Mouse (Mus musculus) liver, embryonic 16.5 days (tissue): ENCODE data around the gene Dhrs11. TPM values are rescaled to one million over a fixed set of nuclear protein-coding genes. Genes with fewer than 3 reads are reported as not detected.

ENCODE experiments used
- ATAC-seq: fragments of 200-750 bp; cut with Nextera tagmentation; 2 replicates; pipeline ENCODE4 v1.8.0; 2017; ENCODE audit warnings: low read depth, mild to moderate bottlenecking, moderate number of reproducible peaks, moderate library complexity
- H3K27ac ChIP-seq: fragments of 300-500 bp; sonication (generic); 2 replicates; pipeline ENCODE4 v1.5.1; 2014; ENCODE audit warnings: mild to moderate bottlenecking, low read length
- H3K27me3 ChIP-seq: fragments of 300-500 bp; sonication (generic); 2 replicates; pipeline ENCODE4 v1.6.1; 2014; ENCODE audit warnings: low read depth, low read length, mixed read lengths; ENCODE audit not compliant: control insufficient read depth, insufficient read depth
- H3K36me3 ChIP-seq: fragments of 300-500 bp; sonication (generic); 2 replicates; pipeline ENCODE4 v1.6.1; 2014; ENCODE audit warnings: mild to moderate bottlenecking; ENCODE audit not compliant: control insufficient read depth, insufficient read depth
- H3K4me1 ChIP-seq: fragments of 300-500 bp; sonication (generic); 2 replicates; pipeline ENCODE4 v1.6.1; 2014; ENCODE audit warnings: low read depth, low read length, mixed read lengths; ENCODE audit not compliant: control insufficient read depth
- H3K4me2 ChIP-seq: fragments of 300-500 bp; sonication (generic); 2 replicates; pipeline ENCODE4 v1.6.1; 2014; ENCODE audit warnings: low read depth, low read length, mixed read lengths
- H3K4me3 ChIP-seq: fragments of 300-500 bp; sonication (generic); 2 replicates; pipeline ENCODE4 v1.5.1; 2014; ENCODE audit warnings: low read depth, mild to moderate bottlenecking, low read length
- H3K9ac ChIP-seq: fragments of 300-500 bp; sonication (generic); 2 replicates; pipeline ENCODE4 v1.6.1; 2014; ENCODE audit warnings: low read depth, low read length
- H3K9me3 ChIP-seq: fragments of 300-500 bp; sonication (generic); replicated peaks from 2 replicates; pipeline ENCODE4 v1.6.1; 2016; ENCODE audit warnings: low read length; ENCODE audit not compliant: control insufficient read depth
- WGBS: fragments of 180-500 bp; shearing (Covaris S2); extraction: QIAGEN DNeasy Blood & Tissue Kit; methylation state at CpG from one replicate; pipeline ENCODE4 v1.1.7; 2014; ENCODE audit not compliant: insufficient replicate concordance; 5-methylcytosine and 5-hydroxymethylcytosine counted together
- polyA plus RNA-seq: library from polyadenylated mRNA; unstranded; fragments of >200 nt; fragmentation: Nextera tagmentation; extraction: Ambion mirVana; gene quantifications from 2 replicates; pipeline ENCODE4 v1.2.1, GENCODE M21; 2015

Gene Dhrs11
- polyA plus RNA-seq, 1 experiment from 2014 or later = 247 TPM

DNA sequence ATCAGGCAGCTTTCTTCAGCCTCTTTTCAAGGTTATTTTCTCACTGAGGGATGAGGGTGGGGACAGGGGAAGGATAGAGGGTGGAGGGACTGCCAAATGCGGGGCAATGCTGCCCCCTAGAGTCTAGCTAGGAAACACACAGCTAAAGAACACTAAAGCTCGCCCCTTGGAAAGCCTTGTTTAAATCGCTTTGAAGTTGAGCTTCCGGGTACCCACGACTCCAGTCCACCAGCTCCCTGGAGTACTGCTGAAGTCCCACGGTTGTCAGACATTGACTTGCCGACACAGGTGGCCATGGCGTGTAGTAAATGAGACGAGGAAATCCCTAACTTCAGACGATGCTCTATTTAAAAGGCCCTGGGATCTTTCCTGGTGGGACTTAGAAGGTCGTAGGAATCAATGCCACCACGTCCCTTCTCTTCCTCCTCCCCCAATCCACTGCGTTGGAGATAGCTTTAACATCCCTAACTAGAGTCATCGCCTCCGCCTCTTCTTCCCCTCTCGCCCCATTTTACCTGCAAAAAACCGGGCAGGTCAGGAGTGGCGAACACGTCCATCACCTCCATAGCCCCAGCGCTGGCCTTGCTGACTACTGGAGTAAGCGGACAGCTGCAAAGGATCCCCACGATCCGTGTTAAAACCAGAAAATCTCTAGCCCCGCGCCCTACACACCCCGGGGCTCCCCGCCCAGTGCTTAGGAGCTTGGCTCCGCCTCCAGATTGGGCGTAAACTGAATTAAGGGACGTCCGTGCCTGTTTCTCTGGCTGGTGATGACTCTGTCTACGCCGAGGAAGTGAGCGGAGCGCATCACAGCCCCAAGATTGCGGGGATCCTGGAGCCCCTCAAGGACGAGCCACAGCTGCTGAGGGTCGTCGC, 10.5 kb downstream of the Dhrs11 start:
- Histone ChIP-seq H3K9me3 (no peaks in the 10 kb centered on the region), H3K9ac (peak overlapping the region; percentile 90), H3K4me2 (peak overlapping the region; percentile 96), H3K4me3 (peak overlapping the region; percentile 77), H3K27me3 (no peaks in the 10 kb centered on the region), H3K36me3 (peaks cover 43% of the 10 kb centered on the region), H3K27ac (peak overlapping the region; percentile 98), H3K4me1 (peaks cover 42% of the 10 kb centered on the region)
- under 1% methylated on average over 39 of the region's 39 CpGs for WGBS
- ATAC-seq = peak; percentile 40

DNA sequence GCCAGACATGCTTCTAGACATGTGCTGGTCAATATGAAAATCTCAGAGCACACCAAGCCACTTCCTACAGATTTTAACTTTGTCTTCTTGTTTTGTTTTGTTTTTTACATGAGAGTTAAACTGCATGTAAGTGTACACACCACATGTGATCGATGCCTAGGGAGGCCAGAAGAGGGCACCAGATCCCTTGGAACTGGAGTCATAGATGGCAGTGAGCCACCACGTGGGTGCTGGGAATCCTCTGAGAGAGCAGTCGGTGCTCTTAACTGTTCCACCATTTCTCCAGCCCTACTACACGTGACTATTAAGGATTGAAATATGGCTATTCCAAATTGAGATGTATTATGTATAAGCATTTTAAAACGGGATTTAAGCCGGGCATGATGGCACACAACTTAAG, 11.4 kb downstream of the Dhrs11 start:
- no peak overlapping the region for H3K4me2 ChIP-seq
- no peak for ATAC-seq
- H3K9ac ChIP-seq = no peak overlapping the region
- no peak overlapping the region for H3K27ac ChIP-seq
- no peak overlapping the region for H3K4me3 ChIP-seq
- H3K9me3 ChIP-seq = no peaks in the 10 kb centered on the region
- no peaks in the 10 kb centered on the region for H3K27me3 ChIP-seq
- peaks cover 40% of the 10 kb centered on the region for H3K4me1 ChIP-seq
- WGBS = 80% methylated on average over 6 of the region's 6 CpGs
- H3K36me3 ChIP-seq = peaks cover 43% of the 10 kb centered on the region

DNA sequence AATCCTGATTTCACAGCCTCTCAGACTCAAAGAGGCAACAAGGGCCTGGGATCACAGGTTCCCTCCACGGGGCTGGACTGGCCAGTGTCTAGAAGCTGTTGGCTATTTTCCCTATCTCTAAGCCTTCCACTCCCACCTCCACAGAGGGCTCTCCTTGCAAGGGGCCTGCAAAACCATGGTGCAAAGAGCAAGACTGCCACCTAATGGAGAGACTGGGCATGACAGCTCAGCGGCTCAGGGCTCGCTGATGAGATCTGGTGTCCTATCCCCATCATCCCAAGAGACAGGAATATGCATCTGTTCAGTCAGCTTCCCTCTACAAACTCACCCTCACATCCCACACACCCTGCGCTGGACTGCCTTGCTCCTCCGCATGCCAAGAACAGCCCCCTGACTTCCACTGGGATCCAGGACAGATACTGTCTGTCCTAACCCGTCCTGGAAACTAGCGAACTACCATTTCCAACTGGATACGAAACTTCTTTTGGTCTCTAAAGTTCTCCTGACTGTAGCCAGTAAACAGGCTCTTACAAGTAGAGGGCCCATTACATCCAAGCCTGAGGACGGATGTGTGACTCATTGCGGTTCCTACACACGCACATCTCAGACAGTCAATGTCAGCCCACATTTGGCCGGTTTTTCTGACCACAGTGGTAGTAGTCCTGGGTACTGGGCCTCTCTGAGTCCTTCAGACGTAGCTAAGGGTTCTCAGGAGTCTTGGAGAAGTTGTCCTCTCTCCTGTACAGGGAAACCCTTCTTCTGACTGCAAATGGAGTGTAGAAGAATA, 14.9 kb downstream of the Dhrs11 start:
- no peaks in the 10 kb centered on the region for H3K9me3 ChIP-seq
- WGBS = 56% methylated on average over 13 of the region's 13 CpGs
- no peak overlapping the region for H3K4me3 ChIP-seq
- H3K27ac ChIP-seq = no peak overlapping the region
- peaks cover 10% of the 10 kb centered on the region for H3K4me1 ChIP-seq
- ATAC-seq = no peak
- H3K4me2 ChIP-seq = no peak overlapping the region
- H3K36me3 ChIP-seq = peaks cover 22% of the 10 kb centered on the region
- no peaks in the 10 kb centered on the region for H3K27me3 ChIP-seq
- no peak overlapping the region for H3K9ac ChIP-seq

DNA sequence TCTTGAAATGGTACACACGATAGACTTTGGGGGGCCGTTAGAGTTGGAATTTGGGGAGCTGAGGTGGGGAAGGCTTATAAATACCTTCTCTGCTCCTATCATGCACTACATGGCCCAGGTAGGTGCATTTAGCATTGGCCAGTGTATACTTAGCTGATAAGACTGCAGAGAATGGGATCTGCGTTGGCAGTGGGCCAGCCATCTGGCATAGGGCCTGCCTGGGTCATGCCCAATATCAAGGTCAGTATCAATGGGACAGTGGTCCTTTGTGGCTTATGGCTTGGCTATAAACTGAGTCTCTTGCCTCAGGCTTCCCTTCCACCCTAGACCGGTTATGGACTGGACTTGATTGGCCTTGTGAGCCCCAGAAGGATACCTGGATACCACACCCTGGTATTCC, 24.4 kb downstream of the Dhrs11 start:
- H3K9me3 ChIP-seq = no peaks in the 10 kb centered on the region

DNA sequence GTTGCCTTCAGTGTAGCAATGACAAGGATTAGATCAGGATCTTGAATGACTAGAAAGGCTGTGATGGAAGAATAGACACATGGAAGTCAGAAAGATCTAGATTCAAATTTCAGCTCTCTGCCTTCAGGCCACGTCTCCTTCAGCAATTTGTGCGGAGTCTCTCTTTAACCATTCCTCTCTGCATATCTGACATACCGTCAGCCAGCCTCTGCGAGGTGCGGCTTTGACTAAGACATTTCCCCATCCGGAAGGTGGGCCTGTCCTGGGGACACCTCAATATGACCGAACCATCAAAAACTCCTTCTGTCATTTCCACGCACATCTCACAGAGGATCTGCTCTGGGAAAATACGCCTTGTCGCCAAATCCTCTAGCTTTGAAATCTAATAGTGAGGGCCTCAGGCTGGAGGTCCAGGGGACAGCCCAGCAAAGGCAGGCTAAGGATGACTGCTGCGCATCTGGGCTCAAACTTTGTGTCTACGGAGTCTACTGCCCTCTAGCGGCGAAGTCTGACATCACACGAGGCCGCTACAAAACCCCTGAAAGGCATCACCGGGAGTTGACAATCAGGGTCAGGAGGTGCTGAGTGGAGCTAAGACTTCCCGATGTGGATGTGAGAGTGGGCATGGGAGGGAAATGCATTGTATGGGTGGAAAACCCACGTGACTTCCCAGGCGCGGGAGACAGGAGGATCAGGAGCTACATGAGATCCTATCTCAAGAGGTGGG, 31.0 kb downstream of the Dhrs11 start:
- Histone ChIP-seq H3K36me3 (no peaks in the 10 kb centered on the region), H3K9ac (no peak overlapping the region), H3K27ac (no peak overlapping the region), H3K9me3 (no peaks in the 10 kb centered on the region), H3K27me3 (peaks cover 3% of the 10 kb centered on the region), H3K4me3 (no peak overlapping the region), H3K4me2 (no peak overlapping the region), H3K4me1 (no peaks in the 10 kb centered on the region)
- no peak for ATAC-seq
- WGBS = 17% methylated on average over 21 of the region's 21 CpGs

More for the DNA sequence above, 24.4 kb downstream of the Dhrs11 start:
- 66% methylated on average over 4 of the region's 4 CpGs for WGBS
- no peak for ATAC-seq
- Histone ChIP-seq H3K27ac (no peak overlapping the region), H3K4me3 (no peak overlapping the region), H3K4me2 (no peak overlapping the region), H3K4me1 (no peaks in the 10 kb centered on the region), H3K36me3 (no peaks in the 10 kb centered on the region), H3K9ac (no peak overlapping the region), H3K27me3 (no peaks in the 10 kb centered on the region; the same call in 1 of the 2 replicates)

DNA sequence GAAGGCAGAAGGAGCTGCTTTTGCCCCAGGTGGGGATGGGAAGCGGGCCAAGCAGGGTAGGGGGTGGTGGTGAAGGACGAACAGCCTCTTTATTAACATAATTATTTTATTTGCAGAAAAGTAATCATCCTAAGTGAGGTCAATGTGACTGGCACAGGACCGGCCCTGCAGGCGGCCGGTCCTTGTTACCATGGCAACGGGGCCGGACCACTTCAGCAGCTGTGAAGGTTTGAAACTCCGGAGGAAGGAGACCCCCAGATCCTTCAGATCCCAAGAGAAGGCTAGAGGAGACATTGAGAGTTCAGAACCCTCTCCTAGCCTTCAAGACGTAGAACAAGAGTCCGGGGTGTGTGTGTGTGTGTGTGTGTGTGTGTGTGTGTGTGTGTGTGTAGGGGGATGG, 31.8 kb downstream of the Dhrs11 start:
- Histone ChIP-seq H3K9ac (no peak overlapping the region), H3K27ac (no peak overlapping the region), H3K4me3 (no peak overlapping the region), H3K4me1 (no peaks in the 10 kb centered on the region), H3K9me3 (no peaks in the 10 kb centered on the region), H3K36me3 (no peaks in the 10 kb centered on the region), H3K27me3 (peaks cover 3% of the 10 kb centered on the region), H3K4me2 (no peak overlapping the region)
- 52% methylated on average over 10 of the region's 10 CpGs for WGBS
- ATAC-seq = no peak

DNA sequence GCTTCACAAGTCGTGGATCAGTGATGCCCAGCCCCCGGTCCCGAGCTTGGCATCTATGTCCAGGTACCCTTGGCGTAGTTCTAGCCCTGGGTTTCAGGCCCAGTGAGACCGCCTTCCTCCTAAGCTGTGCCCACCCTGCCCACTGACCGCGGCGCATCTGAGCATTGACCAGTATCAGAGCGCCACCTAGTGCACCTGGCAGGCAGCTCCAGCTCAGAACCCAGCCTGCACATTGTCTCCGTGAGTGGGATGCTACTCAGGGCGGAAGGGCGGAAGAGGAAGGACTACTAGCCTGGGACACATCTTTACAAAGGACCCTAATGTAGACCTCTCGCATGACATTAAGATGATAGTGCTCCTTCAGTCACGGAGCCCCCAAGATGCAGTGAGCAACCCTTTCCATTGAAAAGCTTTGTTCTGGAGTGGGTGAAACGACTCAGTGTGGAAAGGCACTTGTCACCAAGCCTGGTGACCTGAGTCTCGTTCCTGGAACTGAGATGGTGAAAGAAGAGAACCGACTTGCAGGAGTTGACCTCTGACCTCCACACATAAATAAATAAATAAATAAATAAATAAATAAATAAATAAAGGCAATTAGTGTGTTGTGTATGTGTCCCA, 34.2 kb downstream of the Dhrs11 start:
- WGBS = 12% methylated on average over 17 of the region's 17 CpGs

DNA sequence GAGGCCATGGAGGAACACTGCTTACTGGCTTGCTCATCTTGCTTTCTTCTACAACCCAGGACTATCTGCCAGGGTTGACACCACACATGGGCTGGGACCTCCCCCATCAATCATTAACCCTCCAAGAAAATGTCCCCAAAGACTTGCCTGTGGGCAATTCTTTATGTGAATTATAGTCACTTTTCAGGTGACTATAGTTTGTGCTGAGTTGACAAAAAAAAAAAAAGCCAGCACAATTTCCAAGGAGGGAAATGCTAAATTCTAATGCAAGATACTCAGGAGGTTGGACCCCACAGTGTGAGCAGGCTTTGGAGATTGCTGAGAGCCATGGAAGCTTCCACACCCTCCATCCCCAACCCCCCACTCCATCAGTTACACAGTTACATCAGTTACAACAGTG, 35.2 kb downstream of the Dhrs11 start:
- Histone ChIP-seq H3K4me1 (no peaks in the 10 kb centered on the region), H3K4me3 (no peak overlapping the region), H3K27me3 (peaks cover 3% of the 10 kb centered on the region), H3K9me3 (no peaks in the 10 kb centered on the region), H3K9ac (no peak overlapping the region), H3K36me3 (no peaks in the 10 kb centered on the region), H3K27ac (no peak overlapping the region), H3K4me2 (no peak overlapping the region)
- ATAC-seq = no peak

More for the DNA sequence above, 34.2 kb downstream of the Dhrs11 start:
- no peak for ATAC-seq
- H3K27me3 ChIP-seq = peaks cover 3% of the 10 kb centered on the region
- no peaks in the 10 kb centered on the region for H3K9me3 ChIP-seq
- H3K9ac ChIP-seq = no peak overlapping the region
- no peaks in the 10 kb centered on the region for H3K4me1 ChIP-seq
- H3K36me3 ChIP-seq = no peaks in the 10 kb centered on the region
- H3K4me2 ChIP-seq = no peak overlapping the region
- H3K4me3 ChIP-seq = no peak overlapping the region
- H3K27ac ChIP-seq = no peak overlapping the region
